Mouse (Mus musculus) CH12.LX (cell line): ENCODE measurements around the gene Cuedc1. TPM values are rescaled to one million over a fixed set of nuclear protein-coding genes. Genes with fewer than 3 reads are reported as not detected.

Experiments
- DNase-seq: peaks from one replicate; pipeline ENCODE4 v3.0.0-alpha.2; 2013; ENCODE audit errors: extremely low read depth
- H3K27ac ChIP-seq: 2 replicates; pipeline ENCODE4 v1.5.1; 2012; ENCODE audit warnings: low read depth, mild to moderate bottlenecking, control low read depth, moderate library complexity; ENCODE audit not compliant: insufficient read depth
- H3K27me3 ChIP-seq: replicated peaks from 2 replicates; pipeline ENCODE3; 2012; ENCODE audit warnings: inconsistent platforms
- H3K36me3 ChIP-seq, 2 experiments: replicated peaks in 1 of 2; 2 replicates each; pipeline versions ENCODE3 to v1.6.1; 2012; ENCODE audit warnings: inconsistent platforms in 1 of 2, low read length in 1 of 2, mild to moderate bottlenecking in 1 of 2, mixed read lengths in 1 of 2, moderate library complexity in 1 of 2; ENCODE audit not compliant: control insufficient read depth in 1 of 2, insufficient read depth in 1 of 2
- H3K4me1 ChIP-seq, 2 experiments: 2 replicates each; pipeline ENCODE4 v1.6.1; 2012; ENCODE audit warnings: inconsistent platforms in 1 of 2, moderate library complexity in 1 of 2; ENCODE audit not compliant: insufficient read depth in 2 of 2, control insufficient read depth in 1 of 2
- H3K4me2 ChIP-seq: 2 replicates; pipeline ENCODE4 v1.6.1; 2012; ENCODE audit warnings: low read depth, mild to moderate bottlenecking, control low read depth; ENCODE audit not compliant: poor library complexity, insufficient read depth, severe bottlenecking
- H3K4me3 ChIP-seq, 3 experiments: fragments of 150-350 bp in 1 of 3; sonication (generic) in 1 of 3; replicated peaks in 1 of 3; 2 replicates each; pipeline versions ENCODE3 to v1.5.1; 2011 to 2012; ENCODE audit warnings: low read depth in 2 of 3, low read length in 2 of 3, mild to moderate bottlenecking in 2 of 3, moderate library complexity in 2 of 3, control low read depth in 1 of 3, improper control_type of control experiment in 1 of 3, inconsistent platforms in 1 of 3, mixed read lengths in 1 of 3; ENCODE audit not compliant: poor library complexity in 1 of 3
- H3K79me2 ChIP-seq: replicated peaks from 2 replicates; pipeline ENCODE4 v1.6.1; 2012; ENCODE audit warnings: mild to moderate bottlenecking, moderate library complexity; ENCODE audit not compliant: control insufficient read depth, poor library complexity, insufficient read depth, severe bottlenecking; ENCODE audit errors: extremely low read depth
- H3K9ac ChIP-seq: 2 replicates; pipeline ENCODE4 v1.6.1; 2012; ENCODE audit warnings: low read depth, mild to moderate bottlenecking, control low read depth, moderate library complexity; ENCODE audit not compliant: insufficient read depth
- H3K9me3 ChIP-seq: replicated peaks from 2 replicates; pipeline ENCODE3; 2012; ENCODE audit warnings: low read length, inconsistent platforms, mixed read lengths
- BHLHE40 ChIP-seq: IDR thresholded peaks from 2 replicates; pipeline ENCODE4 v1.6.1; 2011; ENCODE audit warnings: mild to moderate bottlenecking, low read depth, low read length, improper control_type of control experiment
- CHD1 ChIP-seq: IDR thresholded peaks from 2 replicates; pipeline ENCODE4 v1.6.1; 2012; ENCODE audit warnings: low read depth, low read length, improper control_type of control experiment, inconsistent platforms
- CTCF ChIP-seq, 2 experiments: IDR thresholded peaks in 1 of 2; conservative IDR thresholded peaks in 1 of 2; 2 replicates each; pipeline ENCODE4 v1.5.1; 2011 to 2012; ENCODE audit warnings: low read depth in 2 of 2, low read length in 2 of 2, improper control_type of control experiment in 1 of 2, inconsistent platforms in 1 of 2, mild to moderate bottlenecking in 1 of 2, moderate library complexity in 1 of 2
- E2F4 ChIP-seq: IDR thresholded peaks from 2 replicates; pipeline ENCODE4 v1.6.1; 2011; ENCODE audit warnings: low read depth, low read length, improper control_type of control experiment; ENCODE audit not compliant: insufficient replicate concordance
- HCFC1 ChIP-seq: IDR thresholded peaks from 2 replicates; pipeline ENCODE4 v1.6.1; 2012; ENCODE audit warnings: low read depth, mild to moderate bottlenecking, inconsistent platforms, low read length, improper control_type of control experiment
- JUND ChIP-seq: conservative IDR thresholded peaks from 2 replicates; pipeline ENCODE4 v1.6.1; 2011; ENCODE audit warnings: low read depth, low read length, improper control_type of control experiment
- MEF2A ChIP-seq: IDR thresholded peaks from 2 replicates; pipeline ENCODE4 v1.6.1; 2014; ENCODE audit warnings: low read depth, mild to moderate bottlenecking, inconsistent platforms, low read length, improper control_type of control experiment, borderline replicate concordance
- MXI1 ChIP-seq: IDR thresholded peaks from 2 replicates; pipeline ENCODE4 v1.6.1; 2011; ENCODE audit warnings: mild to moderate bottlenecking, low read depth, low read length, improper control_type of control experiment
- NELFE ChIP-seq: IDR thresholded peaks from 2 replicates; pipeline ENCODE4 v1.6.1; 2011; ENCODE audit warnings: low read depth, low read length, improper control_type of control experiment
- PAX5 ChIP-seq: IDR thresholded peaks from 2 replicates; pipeline ENCODE4 v1.6.1; 2012; ENCODE audit warnings: low read length, inconsistent platforms, mixed read lengths
- SMC3 ChIP-seq: IDR thresholded peaks from 2 replicates; pipeline ENCODE4 v1.6.1; 2011; ENCODE audit warnings: low read depth, low read length, improper control_type of control experiment
- USF1 ChIP-seq: IDR thresholded peaks from 2 replicates; pipeline ENCODE4 v1.6.1; 2014; ENCODE audit warnings: low read depth, mild to moderate bottlenecking, inconsistent platforms, low read length, improper control_type of control experiment
- ZMIZ1 ChIP-seq: IDR thresholded peaks from 2 replicates; pipeline ENCODE4 v1.6.1; 2012; ENCODE audit warnings: low read depth, mild to moderate bottlenecking, inconsistent platforms, low read length, improper control_type of control experiment
- ZNF384 ChIP-seq: IDR thresholded peaks from 2 replicates; pipeline ENCODE4 v1.6.1; 2012; ENCODE audit warnings: low read depth, low read length, improper control_type of control experiment, inconsistent platforms
- dilution Hi-C: fragments of 300-500 bp; cut with MboI; formaldehyde crosslinking; loops from 2 replicates; pipeline ENCODE4 v1.14.3; 2020; ENCODE audit warnings: low sequenced_read_pairs; ENCODE audit not compliant: extremely low pct_unique_long_range_greater_than_20kb, extremely low pct_ligation_motif_present
- in situ Hi-C: fragments of 300-500 bp; cut with MboI; formaldehyde crosslinking; loops from 3 replicates; pipeline ENCODE4 v1.14.3; 2019; ENCODE audit warnings: low sequenced_read_pairs, low pct_ligation_motif_present, low pct_unique_long_range_greater_than_20kb, mixed read lengths
- polyA plus RNA-seq: library from polyadenylated mRNA; unstranded; fragments of >175 nt; gene quantifications from 2 replicates; pipeline ENCODE4 v1.2.1, GENCODE M21; 2012; ENCODE audit warnings: low read depth; ENCODE audit not compliant: insufficient read length
- total RNA-seq, 2 experiments: library from RNA; depleted of rRNA; stranded (reverse); fragments of 300-350 nt in 1 of 2; fragments of >200 nt in 1 of 2; gene quantifications; 2 replicates each; pipeline ENCODE4 v1.2.3; 2012 to 2014

The Cuedc1 gene
- total and polyA plus RNA-seq, 3 experiments: 0.20 to 0.51 (median 0.47) TPM

- Histone ChIP-seq H3K79me2 (no peaks in the 10 kb centered on the region), H3K27ac (no peak overlapping the region), H3K27me3 (no peaks in the 10 kb centered on the region), H3K4me1 (peaks cover 4 to 24% of the 10 kb centered on the region in 2 experiments), H3K9me3 (peaks cover 8% of the 10 kb centered on the region), H3K4me3 (no peak overlapping the region), H3K4me2 (no peak overlapping the region), H3K9ac (no peak overlapping the region), H3K36me3 (no peaks in the 10 kb centered on the region)
- in situ Hi-C loops (no loop called here), dilution Hi-C loops (no loop called here)
- no peak for DNase-seq
- no peak for TF ChIP-seq MXI1
- no peak for TF ChIP-seq NELFE
- no peak for TF ChIP-seq HCFC1
- no peak for TF ChIP-seq SMC3
- TF ChIP-seq CHD1: no peak
- no peak for TF ChIP-seq BHLHE40
- no peak for TF ChIP-seq E2F4
- no peak for TF ChIP-seq ZNF384
Observed at GRCm38 (mm10) chr11:88240736-88241353, 143.0 kb downstream of the Cuedc1 start.

GRCm38 (mm10) chr11:88241468-88242301, 143.8 kb downstream of the Cuedc1 start:
- H3K27ac ChIP-seq: no peak overlapping the region
- no peak for DNase-seq
- in situ Hi-C loops (no loop called here), dilution Hi-C loops (no loop called here)
- peaks cover 3 to 20% of the 10 kb centered on the region in 2 experiments for H3K4me1 ChIP-seq
- H3K4me2 ChIP-seq: no peak overlapping the region
- H3K9me3 ChIP-seq: peaks cover 10% of the 10 kb centered on the region
- H3K9ac ChIP-seq: no peak overlapping the region
- H3K36me3 ChIP-seq: no peaks in the 10 kb centered on the region
- H3K4me3 ChIP-seq: no peak overlapping the region
- H3K27me3 ChIP-seq: no peaks in the 10 kb centered on the region
- no peaks in the 10 kb centered on the region for H3K79me2 ChIP-seq
- no peak for TF ChIP-seq MEF2A
- no peak for TF ChIP-seq NELFE
- TF ChIP-seq USF1: no peak
- no peak for TF ChIP-seq CTCF (conservative IDR thresholded peaks at IDR 0.05 in 1 of 2, IDR thresholded peaks at IDR 0.05 in 1 of 2; ENCODE audit: low read depth in 2 of 2, low read length in 2 of 2)
- TF ChIP-seq ZMIZ1: no peak
- no peak for TF ChIP-seq PAX5
- no peak for TF ChIP-seq JUND
- no peak for TF ChIP-seq HCFC1

Other genes with a start within 250 kb of the Cuedc1 start
- gene Mks1, start 244.8 kb upstream of the Cuedc1 start, total RNA-seq (2012; rRNA removed): 17.9 and 24.4 TPM in 2 replicates
- gene Mks1, start 244.8 kb upstream of the Cuedc1 start, total RNA-seq (2014; rRNA removed): 16.9 and 20.4 TPM in 2 replicates
- gene Mks1, start 244.8 kb upstream of the Cuedc1 start, polyA plus RNA-seq: 26.3 and 27.7 TPM in 2 replicates
- not detected in 2 replicates for gene Epx, start 222.5 kb upstream of the Cuedc1 start, total RNA-seq (2012; rRNA removed)
- gene Epx, start 222.5 kb upstream of the Cuedc1 start, total RNA-seq (2014; rRNA removed): not detected in 2 replicates
- gene Epx, start 222.5 kb upstream of the Cuedc1 start, polyA plus RNA-seq: 0.10 TPM in 1 of 2 replicates, not detected in the other
- gene Olfr462, start 205.8 kb upstream of the Cuedc1 start, total RNA-seq (2012; rRNA removed): 0.17 and 0.34 TPM in 2 replicates
- gene Olfr462, start 205.8 kb upstream of the Cuedc1 start, total RNA-seq (2014; rRNA removed): not detected in 2 replicates
- not detected in 2 replicates for gene Olfr462, start 205.8 kb upstream of the Cuedc1 start, polyA plus RNA-seq
- not detected in 2 replicates for gene Olfr463, start 200.7 kb upstream of the Cuedc1 start, total RNA-seq (2012; rRNA removed)
- gene Olfr463, start 200.7 kb upstream of the Cuedc1 start, total RNA-seq (2014; rRNA removed): not detected in 2 replicates
- not detected in 2 replicates for gene Olfr463, start 200.7 kb upstream of the Cuedc1 start, polyA plus RNA-seq
- gene Olfr464, start 177.1 kb upstream of the Cuedc1 start, total RNA-seq (2012; rRNA removed): not detected in 2 replicates
- gene Olfr464, start 177.1 kb upstream of the Cuedc1 start, total RNA-seq (2014; rRNA removed): not detected in 2 replicates
- not detected in 2 replicates for gene Olfr464, start 177.1 kb upstream of the Cuedc1 start, polyA plus RNA-seq
- gene Dynll2, start 110.5 kb upstream of the Cuedc1 start, total RNA-seq (2012; rRNA removed): 35.8 and 43.0 TPM in 2 replicates
- 13.0 and 14.0 TPM in 2 replicates for gene Dynll2, start 110.5 kb upstream of the Cuedc1 start, total RNA-seq (2014; rRNA removed)
- 147 and 148 TPM in 2 replicates for gene Dynll2, start 110.5 kb upstream of the Cuedc1 start, polyA plus RNA-seq
- gene Srsf1, start 50.7 kb upstream of the Cuedc1 start, total RNA-seq (2012; rRNA removed): 416 and 617 TPM in 2 replicates
- 812 and 852 TPM in 2 replicates for gene Srsf1, start 50.7 kb upstream of the Cuedc1 start, total RNA-seq (2014; rRNA removed)
- gene Srsf1, start 50.7 kb upstream of the Cuedc1 start, polyA plus RNA-seq: 705 and 730 TPM in 2 replicates
- 5.6 and 7.4 TPM in 2 replicates for gene Vezf1, start 29.8 kb upstream of the Cuedc1 start, total RNA-seq (2012; rRNA removed)
- gene Vezf1, start 29.8 kb upstream of the Cuedc1 start, total RNA-seq (2014; rRNA removed): 8.3 and 9.8 TPM in 2 replicates
- gene Vezf1, start 29.8 kb upstream of the Cuedc1 start, polyA plus RNA-seq: 10.1 and 11.4 TPM in 2 replicates
- gene Mrps23, start 106.3 kb downstream of the Cuedc1 start, total RNA-seq (2012; rRNA removed): 216 and 227 TPM in 2 replicates
- gene Mrps23, start 106.3 kb downstream of the Cuedc1 start, total RNA-seq (2014; rRNA removed): 185 and 213 TPM in 2 replicates
- gene Mrps23, start 106.3 kb downstream of the Cuedc1 start, polyA plus RNA-seq: 233 and 262 TPM in 2 replicates
- not detected in 2 replicates for gene Ccdc182, start 196.0 kb downstream of the Cuedc1 start, total RNA-seq (2012; rRNA removed)
- gene Ccdc182, start 196.0 kb downstream of the Cuedc1 start, total RNA-seq (2014; rRNA removed): not detected in 2 replicates
- gene Ccdc182, start 196.0 kb downstream of the Cuedc1 start, polyA plus RNA-seq: not detected in 2 replicates